Mouse (Mus musculus): ENCODE data around the gene Dtx2. TPM values are rescaled to one million over a fixed set of nuclear protein-coding genes. Genes with fewer than 3 reads are reported as not detected.

Gene Dtx2
- polyA plus RNA-seq, 1 experiment: 25.6 TPM

DNA sequence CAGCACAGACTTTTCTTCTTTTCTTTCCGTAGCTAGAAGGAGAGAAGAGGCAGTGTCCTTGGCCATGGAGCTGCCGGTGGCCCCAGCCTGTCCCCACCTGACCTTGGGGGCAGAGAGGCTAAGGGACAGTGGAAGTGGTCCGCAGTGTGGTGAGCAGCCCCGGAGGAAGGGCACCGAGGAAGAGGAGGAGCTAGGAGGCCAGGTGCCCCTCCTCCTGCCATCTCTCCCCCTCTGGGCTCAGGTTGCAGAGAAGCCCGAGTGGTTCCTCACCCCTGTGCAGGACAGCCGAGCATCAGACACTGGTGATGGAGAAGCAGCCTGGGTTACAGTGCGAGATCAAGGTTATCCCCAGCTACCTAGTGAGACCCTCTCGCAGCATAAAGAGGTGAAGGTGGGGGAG is 20.2 kb upstream of the Dtx2 start, which contains the start of gene Ssc4d:
TSS of gene Ssc4d (minus strand) at position 167 of the 400 bp plus-strand sequence.
- H3K27me3 ChIP-seq (ENCODE audit: control insufficient read depth, insufficient read depth, low read length): no peaks in the 10 kb centered on the region
- WGBS: 36% methylated on average over 9 of the region's 9 CpGs

DNA sequence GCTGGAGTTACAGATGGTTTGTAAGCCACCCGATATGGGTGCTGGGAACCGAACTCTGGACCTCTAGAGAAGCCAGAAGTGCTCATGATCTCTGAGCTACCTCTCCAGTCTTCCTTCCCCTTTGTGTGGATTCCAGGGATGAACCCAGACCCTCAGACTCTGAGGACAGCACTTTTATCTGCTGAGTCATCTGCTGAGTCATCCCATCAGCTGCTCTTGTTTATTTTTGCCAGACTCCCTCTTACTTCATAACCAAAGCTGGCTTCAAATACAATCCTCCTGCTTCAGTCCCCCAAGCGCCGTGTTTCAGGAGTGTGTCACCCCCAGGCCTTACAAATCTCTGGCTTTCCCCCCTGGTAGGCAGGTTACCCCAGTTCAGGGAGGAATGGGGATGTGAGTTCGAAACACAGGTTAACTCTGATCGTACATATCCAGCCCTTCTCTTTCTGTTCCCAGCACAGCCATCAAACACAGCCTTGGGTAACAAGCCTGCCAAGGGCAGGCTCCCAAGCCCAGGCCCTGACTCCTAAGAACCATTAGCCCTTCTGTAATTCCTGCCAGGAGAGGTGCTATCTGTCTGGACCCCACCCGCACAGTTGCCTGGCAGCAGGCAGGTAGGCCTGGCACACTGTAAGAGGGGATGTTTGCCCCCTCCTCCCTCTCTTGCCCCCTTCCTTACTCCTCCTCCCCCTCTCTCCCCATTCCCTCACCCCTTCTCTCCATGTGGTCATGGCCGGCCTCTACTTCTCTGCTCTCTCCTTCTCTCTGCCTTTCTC is 18.5 kb upstream of the Dtx2 start:
- Histone ChIP-seq H3K27me3 (ENCODE audit: control insufficient read depth, insufficient read depth, low read length) (no peaks in the 10 kb centered on the region), H3K27ac (ENCODE audit: insufficient read depth, low read length) (no peak overlapping the region), H3K36me3 (ENCODE audit: control insufficient read depth, insufficient read depth, low read length) (no peaks in the 10 kb centered on the region), H3K4me1 (ENCODE audit: control insufficient read depth, insufficient read depth, insufficient read length) (no peaks in the 10 kb centered on the region), H3K4me3 (ENCODE audit: extremely low read depth, insufficient read depth, insufficient read length) (no peak overlapping the region)
- 91% methylated on average over 8 of the region's 8 CpGs for WGBS
- DNase-seq (ENCODE audit: low read depth in 1 of 2, low spot score in 2 of 2): no peak
- TF ChIP-seq CTCF (IDR thresholded peaks at IDR 0.05; ENCODE audit: extremely low read depth, insufficient read depth, insufficient read length, insufficient replicate concordance) (no peak), POLR2A (IDR thresholded peaks at IDR 0.05; ENCODE audit: low read depth, low read length) (no peak)

More for the DNA sequence above, 20.2 kb upstream of the Dtx2 start, which contains the start of gene Ssc4d:
- no peak within 1 kb of the TSS for H3K4me3 ChIP-seq (ENCODE audit: extremely low read depth, insufficient read depth, insufficient read length)
- H3K4me1 ChIP-seq (ENCODE audit: control insufficient read depth, insufficient read depth, insufficient read length): no peaks in the 10 kb centered on the region
- no peak for DNase-seq (ENCODE audit: low read depth in 1 of 2, low spot score in 2 of 2)
- no peaks in the 10 kb centered on the region for H3K36me3 ChIP-seq (ENCODE audit: control insufficient read depth, insufficient read depth, low read length)
- H3K27ac ChIP-seq (ENCODE audit: insufficient read depth, low read length): no peak within 1 kb of the TSS
- TF ChIP-seq POLR2A (IDR thresholded peaks at IDR 0.05; ENCODE audit: low read depth, low read length) (no peak), CTCF (IDR thresholded peaks at IDR 0.05; ENCODE audit: extremely low read depth, insufficient read depth, insufficient read length, insufficient replicate concordance) (no peak)

DNA sequence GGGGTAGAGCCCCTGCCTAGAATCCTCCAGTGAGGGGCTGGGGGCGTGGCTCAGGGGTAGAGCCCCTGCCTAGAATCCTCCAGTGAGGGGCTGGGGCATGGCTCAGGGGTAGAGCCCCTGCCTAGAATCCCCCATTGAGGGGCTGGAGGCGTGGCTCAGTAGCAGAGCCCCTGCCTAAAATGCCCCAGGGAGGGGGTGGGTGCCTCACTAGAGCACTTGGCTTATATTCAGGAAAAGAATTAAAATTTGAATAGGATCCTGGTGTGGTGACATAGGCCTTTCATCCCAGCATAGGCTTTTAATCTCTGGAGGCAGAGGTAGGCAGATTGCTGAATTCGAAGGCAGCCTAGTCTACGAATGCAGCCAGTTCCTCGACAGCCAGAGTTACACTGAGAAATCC is 15.2 kb upstream of the Dtx2 start:
- H3K4me3 ChIP-seq (ENCODE audit: extremely low read depth, insufficient read depth, insufficient read length): no peak overlapping the region
- no peaks in the 10 kb centered on the region for H3K36me3 ChIP-seq (ENCODE audit: control insufficient read depth, insufficient read depth, low read length)
- H3K27me3 ChIP-seq (ENCODE audit: control insufficient read depth, insufficient read depth, low read length): no peaks in the 10 kb centered on the region
- TF ChIP-seq CTCF (IDR thresholded peaks at IDR 0.05; ENCODE audit: extremely low read depth, insufficient read depth, insufficient read length, insufficient replicate concordance): no peak
- no peak for TF ChIP-seq POLR2A (IDR thresholded peaks at IDR 0.05; ENCODE audit: low read depth, low read length)
- H3K4me1 ChIP-seq (ENCODE audit: control insufficient read depth, insufficient read depth, insufficient read length): no peaks in the 10 kb centered on the region
- H3K27ac ChIP-seq (ENCODE audit: insufficient read depth, low read length): no peak overlapping the region
- 87% methylated on average over 5 of the region's 5 CpGs for WGBS
- no peak for DNase-seq (ENCODE audit: low read depth in 1 of 2, low spot score in 2 of 2)

DNA sequence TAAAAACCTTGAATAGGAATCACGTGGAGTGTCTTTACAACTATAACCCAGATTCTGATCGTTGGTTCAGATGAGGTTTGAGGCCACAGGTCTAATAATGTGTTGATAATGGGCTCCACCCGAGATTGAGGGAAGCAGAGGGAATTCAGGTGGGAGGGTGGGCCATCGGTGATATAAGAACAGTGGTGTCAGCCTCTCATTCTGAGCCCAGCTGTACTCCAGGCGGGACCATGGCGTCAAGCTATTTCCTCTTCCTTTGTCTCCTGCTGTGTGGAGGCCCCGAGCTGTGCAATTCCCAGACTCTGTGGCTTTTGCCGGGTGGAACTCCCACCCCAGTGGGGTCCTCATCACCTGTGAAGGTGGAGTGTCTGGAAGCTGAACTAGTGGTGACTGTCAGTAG is 14.7 kb upstream of the Dtx2 start, which contains the start of gene Zp3:
TSS of gene Zp3 (plus strand) at position 196 of the 400 bp plus-strand sequence.
- Histone ChIP-seq H3K27me3 (ENCODE audit: control insufficient read depth, insufficient read depth, low read length) (no peaks in the 10 kb centered on the region), H3K27ac (ENCODE audit: insufficient read depth, low read length) (no peak within 1 kb of the TSS), H3K4me1 (ENCODE audit: control insufficient read depth, insufficient read depth, insufficient read length) (no peaks in the 10 kb centered on the region), H3K4me3 (ENCODE audit: extremely low read depth, insufficient read depth, insufficient read length) (no peak within 1 kb of the TSS), H3K36me3 (ENCODE audit: control insufficient read depth, insufficient read depth, low read length) (no peaks in the 10 kb centered on the region)
- no peak for DNase-seq (ENCODE audit: low read depth in 1 of 2, low spot score in 2 of 2)
- TF ChIP-seq CTCF (IDR thresholded peaks at IDR 0.05; ENCODE audit: extremely low read depth, insufficient read depth, insufficient read length, insufficient replicate concordance): no peak
- no peak for TF ChIP-seq POLR2A (IDR thresholded peaks at IDR 0.05; ENCODE audit: low read depth, low read length)
- 72% methylated on average over 8 of the region's 8 CpGs for WGBS

DNA sequence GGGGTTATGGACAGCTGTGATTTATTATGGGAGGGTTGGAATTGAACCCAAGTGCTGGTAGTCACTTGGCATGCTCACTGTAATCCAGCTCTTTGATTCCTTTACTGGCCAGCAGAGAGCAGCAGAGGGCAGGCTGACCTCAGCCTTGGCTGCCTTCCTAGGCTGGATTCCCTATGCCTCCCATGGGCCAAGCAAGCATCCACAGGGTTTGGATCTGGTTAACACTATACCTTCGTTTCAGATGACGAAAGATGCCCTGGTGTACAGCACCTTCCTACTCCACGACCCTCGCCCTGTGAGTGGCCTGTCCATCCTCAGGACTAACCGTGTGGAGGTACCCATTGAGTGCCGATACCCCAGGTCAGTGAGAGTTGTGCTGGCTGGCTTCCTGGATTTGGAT is 12.2 kb upstream of the Dtx2 start:
- 67% methylated on average over 6 of the region's 6 CpGs for WGBS
- Histone ChIP-seq H3K4me3 (ENCODE audit: extremely low read depth, insufficient read depth, insufficient read length) (no peak overlapping the region), H3K27me3 (ENCODE audit: control insufficient read depth, insufficient read depth, low read length) (no peaks in the 10 kb centered on the region), H3K27ac (ENCODE audit: insufficient read depth, low read length) (no peak overlapping the region), H3K4me1 (ENCODE audit: control insufficient read depth, insufficient read depth, insufficient read length) (no peaks in the 10 kb centered on the region), H3K36me3 (ENCODE audit: control insufficient read depth, insufficient read depth, low read length) (no peaks in the 10 kb centered on the region)
- DNase-seq (ENCODE audit: low read depth in 1 of 2, low spot score in 2 of 2): no peak
- peak; percentile 75; the same call in 1 of the 2 replicates for TF ChIP-seq CTCF (IDR thresholded peaks at IDR 0.05; ENCODE audit: extremely low read depth, insufficient read depth, insufficient read length, insufficient replicate concordance)
- no peak for TF ChIP-seq POLR2A (IDR thresholded peaks at IDR 0.05; ENCODE audit: low read depth, low read length)

DNA sequence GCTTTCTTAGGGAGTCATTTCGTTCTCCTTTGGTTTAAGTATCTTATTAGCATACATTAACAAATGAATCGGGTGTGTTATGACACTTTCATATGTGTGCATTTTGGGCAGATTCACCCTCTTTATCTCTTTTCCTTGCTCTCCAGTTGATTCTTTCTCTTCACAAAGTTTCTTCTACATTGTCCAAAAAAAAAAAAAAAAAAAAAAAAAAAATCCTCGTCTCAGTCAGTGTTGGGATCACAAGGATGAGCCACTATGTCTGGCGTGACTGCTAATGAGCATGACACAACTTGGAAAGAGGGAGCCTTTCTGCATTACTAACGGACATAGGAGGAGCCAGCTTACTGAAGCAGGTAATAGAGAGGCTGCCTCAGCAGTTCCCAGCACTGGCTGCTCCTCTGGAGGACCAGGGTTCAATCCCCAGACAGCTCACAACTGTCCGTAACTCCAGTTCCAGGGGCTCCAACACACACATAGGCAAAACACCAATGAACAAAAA is 10.0 kb upstream of the Dtx2 start:
- Histone ChIP-seq H3K27ac (ENCODE audit: insufficient read depth, low read length) (no peak overlapping the region), H3K36me3 (ENCODE audit: control insufficient read depth, insufficient read depth, low read length) (no peaks in the 10 kb centered on the region), H3K4me1 (ENCODE audit: control insufficient read depth, insufficient read depth, insufficient read length) (no peaks in the 10 kb centered on the region), H3K4me3 (ENCODE audit: extremely low read depth, insufficient read depth, insufficient read length) (no peak overlapping the region), H3K27me3 (ENCODE audit: control insufficient read depth, insufficient read depth, low read length) (no peaks in the 10 kb centered on the region)
- no peak for TF ChIP-seq POLR2A (IDR thresholded peaks at IDR 0.05; ENCODE audit: low read depth, low read length)
- no peak for TF ChIP-seq CTCF (IDR thresholded peaks at IDR 0.05; ENCODE audit: extremely low read depth, insufficient read depth, insufficient read length, insufficient replicate concordance)
- WGBS: 84% methylated on average over 6 of the region's 6 CpGs
- DNase-seq (ENCODE audit: low read depth in 1 of 2, low spot score in 2 of 2): no peak

DNA sequence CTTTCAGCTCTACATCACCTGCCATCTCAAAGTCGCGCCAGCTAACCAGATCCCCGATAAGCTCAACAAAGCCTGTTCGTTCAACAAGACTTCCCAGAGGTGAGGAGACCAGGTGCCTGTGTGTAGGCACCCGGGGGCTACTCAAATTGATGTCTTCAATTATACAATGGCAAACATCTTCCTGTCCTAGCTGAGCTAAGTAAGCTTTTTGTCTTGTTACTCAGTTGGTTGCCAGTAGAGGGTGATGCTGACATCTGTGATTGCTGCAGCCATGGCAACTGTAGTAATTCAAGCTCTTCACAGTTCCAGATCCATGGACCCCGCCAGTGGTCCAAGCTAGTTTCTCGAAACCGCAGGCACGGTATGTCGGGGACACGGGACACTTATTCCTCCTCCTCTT is 7.4 kb upstream of the Dtx2 start:
- H3K4me1 ChIP-seq (ENCODE audit: control insufficient read depth, insufficient read depth, insufficient read length): peaks cover 6% of the 10 kb centered on the region; the same call in 1 of the 2 replicates
- no peak overlapping the region for H3K4me3 ChIP-seq (ENCODE audit: extremely low read depth, insufficient read depth, insufficient read length)
- H3K27me3 ChIP-seq (ENCODE audit: control insufficient read depth, insufficient read depth, low read length): no peaks in the 10 kb centered on the region
- 55% methylated on average over 11 of the region's 11 CpGs for WGBS
- no peak overlapping the region for H3K27ac ChIP-seq (ENCODE audit: insufficient read depth, low read length)
- DNase-seq (ENCODE audit: low read depth in 1 of 2, low spot score in 2 of 2): no peak
- H3K36me3 ChIP-seq (ENCODE audit: control insufficient read depth, insufficient read depth, low read length): no peaks in the 10 kb centered on the region
- no peak for TF ChIP-seq POLR2A (IDR thresholded peaks at IDR 0.05; ENCODE audit: low read depth, low read length)
- no peak for TF ChIP-seq CTCF (IDR thresholded peaks at IDR 0.05; ENCODE audit: extremely low read depth, insufficient read depth, insufficient read length, insufficient replicate concordance)

All from spleen, adult 2 months (tissue).